Mouse (Mus musculus) gastrocnemius, postnatal 10 days (tissue): ENCODE results near the gene Eif4b. TPM values are rescaled to one million over a fixed set of nuclear protein-coding genes. Genes with fewer than 3 reads are reported as not detected.

Source experiments
- DNase-seq: peaks from one replicate; pipeline ENCODE4 v3.0.0; 2021; ENCODE audit warnings: mixed read lengths
- total RNA-seq, 2 experiments: library from RNA; stranded (reverse); gene quantifications; 2 replicates each; pipeline ENCODE4 v1.2.3; 2021

Eif4b gene
- total RNA-seq, 2 experiments from 2014 or later = 151 to 152 TPM

- peak; percentile 15 for DNase-seq
Measured at GRCm38 (mm10) chr15:102116753-102117415, 43.3 kb downstream of the Eif4b start.

GRCm38 (mm10) chr15:102117461-102118443, 44.2 kb downstream of the Eif4b start:
- peak; percentile 51 for DNase-seq

- no peak for DNase-seq
Measured at GRCm38 (mm10) chr15:102118591-102118990, 45.0 kb downstream of the Eif4b start.

- DNase-seq = no peak
Measured at GRCm38 (mm10) chr15:102119121-102119830, 45.7 kb downstream of the Eif4b start.

GRCm38 (mm10) chr15:102119831-102120170, 46.2 kb downstream of the Eif4b start:
- DNase-seq = no peak

GRCm38 (mm10) chr15:102120530-102120929, 47.0 kb downstream of the Eif4b start:
- peak; percentile 32 for DNase-seq

GRCm38 (mm10) chr15:102126303-102126702, 52.7 kb downstream of the Eif4b start:
- peak; percentile 62 for DNase-seq

GRCm38 (mm10) chr15:102133314-102133713, 59.7 kb downstream of the Eif4b start:
- no peak for DNase-seq

- DNase-seq = no peak
Measured at GRCm38 (mm10) chr15:102134709-102135108, 61.1 kb downstream of the Eif4b start.

- DNase-seq = no peak
Measured at GRCm38 (mm10) chr15:102135522-102136128, 62.1 kb downstream of the Eif4b start.

- DNase-seq = peak; percentile 94
Measured at GRCm38 (mm10) chr15:102136129-102136758, 62.7 kb downstream of the Eif4b start, which contains the start of gene Spryd3. Gene Spryd3 (minus strand): TSS chr15:102136234.

- DNase-seq = no peak
Measured at GRCm38 (mm10) chr15:102141120-102141519, 67.5 kb downstream of the Eif4b start.

- DNase-seq = peak; percentile 49
Measured at GRCm38 (mm10) chr15:102142914-102143912, 69.6 kb downstream of the Eif4b start.

- peak; percentile 30 for DNase-seq
Measured at GRCm38 (mm10) chr15:102144274-102144711, 70.7 kb downstream of the Eif4b start, which contains the start of gene Igfbp6. Gene Igfbp6 (plus strand): TSS chr15:102144362.

- DNase-seq = no peak
Measured at GRCm38 (mm10) chr15:102144726-102145125, 71.2 kb downstream of the Eif4b start.

GRCm38 (mm10) chr15:102145330-102145729, 71.8 kb downstream of the Eif4b start:
- peak; percentile 41 for DNase-seq

- DNase-seq = no peak
Measured at GRCm38 (mm10) chr15:102146089-102146488, 72.5 kb downstream of the Eif4b start.
